Mouse (Mus musculus) forebrain, embryonic 13.5 days (tissue): ENCODE measurements around the gene Ager. TPM values are rescaled to one million over a fixed set of nuclear protein-coding genes. Genes with fewer than 3 reads are reported as not detected.

Experiments used
- ATAC-seq: fragments of 200-750 bp; cut with Nextera tagmentation; 2 replicates; pipeline ENCODE4 v1.8.0; 2017
- H3K27ac ChIP-seq: fragments of 300-500 bp; sonication (generic); 2 replicates; pipeline ENCODE4 v1.5.1; 2015; ENCODE audit warnings: inconsistent platforms, mild to moderate bottlenecking, moderate library complexity
- H3K27me3 ChIP-seq: fragments of 300-500 bp; sonication (generic); 2 replicates; pipeline ENCODE4 v1.6.1; 2015; ENCODE audit warnings: mild to moderate bottlenecking, inconsistent platforms
- H3K36me3 ChIP-seq: fragments of 300-500 bp; sonication (generic); 2 replicates; pipeline ENCODE4 v1.6.1; 2015; ENCODE audit warnings: mild to moderate bottlenecking, inconsistent platforms; ENCODE audit not compliant: poor library complexity, severe bottlenecking
- H3K4me1 ChIP-seq: fragments of 300-500 bp; sonication (generic); 2 replicates; pipeline ENCODE4 v1.6.1; 2015; ENCODE audit warnings: inconsistent platforms
- H3K4me2 ChIP-seq: fragments of 300-500 bp; sonication (generic); 2 replicates; pipeline ENCODE4 v1.6.1; 2015; ENCODE audit warnings: inconsistent platforms, mild to moderate bottlenecking, moderate library complexity
- H3K4me3 ChIP-seq: fragments of 300-500 bp; sonication (generic); 2 replicates; pipeline ENCODE4 v1.5.1; 2015; ENCODE audit warnings: mild to moderate bottlenecking, inconsistent platforms
- H3K9ac ChIP-seq: fragments of 300-500 bp; sonication (generic); 2 replicates; pipeline ENCODE4 v1.6.1; 2015; ENCODE audit warnings: mild to moderate bottlenecking, inconsistent platforms
- H3K9me3 ChIP-seq: fragments of 300-500 bp; sonication (generic); replicated peaks from 2 replicates; pipeline ENCODE4 v1.6.1; 2016; ENCODE audit warnings: inconsistent platforms
- WGBS: fragments of 180-500 bp; shearing (Covaris S2); methylation state at CpG from one replicate; pipeline ENCODE4 v1.1.7; 2015; 5-methylcytosine and 5-hydroxymethylcytosine counted together
- polyA plus RNA-seq: library from polyadenylated mRNA; unstranded; fragments of >200 nt; fragmentation: Nextera tagmentation; extraction: Ambion mirVana; gene quantifications from 2 replicates; pipeline ENCODE4 v1.2.1, GENCODE M21; 2015

Gene Ager
- polyA plus RNA-seq, 1 experiment from 2014 or later, result 2.5 TPM

DNA sequence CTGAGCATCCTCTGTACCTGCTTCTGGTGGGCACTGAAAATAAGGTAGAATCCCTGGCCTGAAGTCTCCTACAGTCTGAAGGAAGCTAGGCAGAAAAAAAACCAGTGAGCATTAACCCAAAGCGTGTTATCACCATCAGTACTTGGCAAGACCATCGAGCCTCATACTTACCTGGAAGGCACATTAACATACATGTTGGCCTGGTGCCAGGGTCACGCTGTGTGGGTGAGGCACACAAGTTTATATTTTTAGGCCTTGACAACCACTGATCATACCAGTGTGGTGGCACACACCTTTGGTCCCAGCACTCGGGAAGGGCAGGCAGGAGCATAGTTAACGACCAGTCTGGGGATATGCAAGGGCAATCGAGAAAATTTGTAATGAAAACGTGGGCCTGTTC lies 10.3 kb downstream of the Ager start:
- no peak for ATAC-seq
- Histone ChIP-seq H3K27me3 (no peaks in the 10 kb centered on the region), H3K27ac (no peak overlapping the region), H3K9me3 (no peaks in the 10 kb centered on the region), H3K4me1 (peaks cover 39% of the 10 kb centered on the region), H3K9ac (no peak overlapping the region), H3K4me2 (no peak overlapping the region), H3K36me3 (peaks cover 36% of the 10 kb centered on the region), H3K4me3 (no peak overlapping the region)
- 87% methylated on average over 7 of the region's 7 CpGs for WGBS

DNA sequence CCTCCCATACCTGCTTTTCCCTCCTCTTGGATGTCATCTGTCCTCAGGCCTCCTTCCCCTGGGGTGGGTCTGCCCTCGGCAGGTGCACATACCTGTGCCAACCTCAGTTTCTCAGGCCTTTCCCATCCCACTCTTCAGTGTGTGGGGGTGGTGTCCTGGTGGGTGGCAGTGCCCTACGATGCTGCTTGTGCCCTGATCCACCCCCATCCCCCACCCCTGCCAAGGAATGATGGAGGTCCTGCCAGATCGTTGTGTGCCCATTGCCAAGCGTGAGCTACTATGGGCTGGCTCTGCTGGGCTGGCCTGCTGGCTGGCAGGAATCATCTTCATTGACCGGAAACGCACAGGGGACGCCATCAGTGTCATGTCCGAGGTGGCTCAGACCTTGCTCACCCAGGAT lies 13.4 kb downstream of the Ager start:
- no peak overlapping the region for H3K4me2 ChIP-seq
- H3K27ac ChIP-seq, result no peak overlapping the region
- WGBS, result 92% methylated on average over 8 of the region's 8 CpGs
- peaks cover 67% of the 10 kb centered on the region for H3K36me3 ChIP-seq
- no peaks in the 10 kb centered on the region for H3K27me3 ChIP-seq
- H3K4me3 ChIP-seq, result no peak overlapping the region
- H3K4me1 ChIP-seq, result peaks cover 28% of the 10 kb centered on the region
- no peaks in the 10 kb centered on the region for H3K9me3 ChIP-seq
- no peak for ATAC-seq
- H3K9ac ChIP-seq, result no peak overlapping the region

DNA sequence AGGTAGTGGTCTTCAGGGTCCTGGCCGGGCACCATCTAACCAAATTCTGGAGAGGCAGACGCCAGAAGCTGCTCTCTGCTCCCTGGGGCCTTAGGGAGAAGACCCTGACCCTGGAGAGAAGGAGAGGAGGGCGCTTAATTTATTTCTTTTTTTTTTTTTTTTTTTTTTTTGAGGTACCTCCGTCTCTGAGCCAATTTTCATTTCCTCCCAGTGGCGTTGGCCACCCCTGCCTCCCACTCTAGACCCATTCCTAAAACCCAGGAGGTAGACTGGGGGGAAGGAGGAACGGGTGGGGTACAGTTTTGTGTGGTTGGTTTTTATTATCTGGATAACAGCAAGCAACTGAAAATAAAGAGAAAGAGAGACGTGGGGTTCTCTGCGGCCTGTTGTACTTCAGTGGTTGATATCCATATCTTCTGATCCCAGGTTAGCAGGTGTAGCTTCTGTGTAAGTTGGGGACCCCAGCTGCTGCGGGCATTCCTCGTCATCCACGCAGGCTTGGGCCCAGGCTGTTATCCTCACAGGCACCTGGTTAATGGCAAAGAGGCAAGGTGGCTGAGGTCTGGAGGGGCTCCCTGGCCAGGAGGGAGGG lies 15.5 kb downstream of the Ager start:
- WGBS, result 88% methylated on average over 11 of the region's 11 CpGs
- Histone ChIP-seq H3K27me3 (no peaks in the 10 kb centered on the region), H3K27ac (no peak overlapping the region), H3K36me3 (peaks cover 80% of the 10 kb centered on the region), H3K4me1 (peaks cover 8% of the 10 kb centered on the region), H3K4me2 (no peak overlapping the region), H3K4me3 (no peak overlapping the region), H3K9me3 (no peaks in the 10 kb centered on the region), H3K9ac (no peak overlapping the region)
- ATAC-seq, result no peak

DNA sequence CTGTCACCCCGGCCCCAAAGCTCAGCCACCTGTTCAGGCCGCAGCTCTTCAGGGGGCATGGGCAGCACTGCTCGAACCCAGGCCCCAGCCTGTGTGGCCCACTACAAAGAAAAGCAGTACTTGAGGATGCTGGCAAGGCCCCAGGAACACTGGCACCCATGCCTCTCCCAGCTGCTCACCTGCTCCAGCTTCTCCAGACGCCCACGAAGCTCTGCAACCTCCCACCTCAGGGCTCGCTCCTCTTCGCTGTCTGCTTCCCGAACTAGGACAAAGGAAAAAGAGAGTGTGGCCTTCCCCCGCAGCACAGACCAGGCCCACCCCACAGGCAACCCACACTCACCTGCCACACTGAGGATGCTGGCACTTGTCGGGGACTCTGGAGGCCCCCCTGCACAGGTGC lies 16.2 kb downstream of the Ager start:
- no peak overlapping the region for H3K27ac ChIP-seq
- H3K4me2 ChIP-seq, result no peak overlapping the region
- WGBS, result 90% methylated on average over 10 of the region's 10 CpGs
- H3K4me3 ChIP-seq, result no peak overlapping the region
- H3K9ac ChIP-seq, result no peak overlapping the region
- ATAC-seq, result no peak
- peaks cover 80% of the 10 kb centered on the region for H3K36me3 ChIP-seq
- no peaks in the 10 kb centered on the region for H3K27me3 ChIP-seq
- no peaks in the 10 kb centered on the region for H3K9me3 ChIP-seq
- H3K4me1 ChIP-seq, result peaks cover 3% of the 10 kb centered on the region; the same call in 1 of the 2 replicates

DNA sequence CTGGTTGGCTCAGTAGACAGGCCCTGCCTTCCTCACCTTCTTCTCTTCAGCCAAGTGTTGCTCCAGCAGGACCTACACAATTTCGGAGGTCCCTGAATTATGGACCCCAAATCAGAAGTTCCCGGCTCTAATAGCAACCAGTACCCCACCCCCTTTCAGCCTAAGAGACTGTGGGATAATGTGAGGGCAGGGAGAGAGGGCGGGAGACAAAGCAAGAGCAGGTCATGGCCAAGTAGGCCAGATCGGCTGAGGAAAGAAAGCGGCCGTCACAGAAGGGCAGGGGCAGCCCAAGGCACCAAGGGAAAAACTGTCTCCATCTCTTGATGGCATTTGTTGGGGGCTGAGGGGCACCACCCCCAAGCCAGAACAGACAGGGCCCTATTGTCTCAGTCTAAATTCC lies 18.2 kb downstream of the Ager start, which contains the start of gene Egfl8:
Egfl8 (minus strand) TSS at position 101 of the 400 bp plus-strand sequence.
- Histone ChIP-seq H3K27ac (no peak within 1 kb of the TSS), H3K4me2 (no peak within 1 kb of the TSS)

DNA sequence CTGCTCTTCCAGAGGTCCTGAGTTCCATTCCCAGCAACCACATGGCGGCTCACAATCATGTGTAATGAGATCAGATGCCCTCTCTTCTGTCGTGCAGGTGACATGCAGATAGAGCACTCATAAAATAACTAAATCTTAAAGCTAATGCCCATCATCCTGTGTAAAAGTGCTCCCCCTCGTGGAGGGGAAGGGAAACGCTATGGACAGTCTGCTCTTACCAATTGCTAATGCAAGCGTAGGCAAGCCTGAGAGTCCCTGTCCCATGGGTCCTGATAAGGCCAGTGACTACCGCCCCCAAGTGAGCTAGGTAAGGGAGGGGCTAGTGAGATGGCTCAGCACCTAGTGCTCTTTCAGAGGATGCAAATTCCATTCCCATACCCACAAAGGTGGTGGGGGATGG lies 21.3 kb downstream of the Ager start:
- Histone ChIP-seq H3K9me3 (no peaks in the 10 kb centered on the region), H3K36me3 (peaks cover 71% of the 10 kb centered on the region), H3K4me3 (no peak overlapping the region), H3K27ac (no peak overlapping the region), H3K9ac (no peak overlapping the region), H3K4me1 (no peaks in the 10 kb centered on the region), H3K4me2 (no peak overlapping the region), H3K27me3 (no peaks in the 10 kb centered on the region)
- peak; percentile 22; the same call in 1 of the 2 replicates for ATAC-seq
- 17% methylated on average over 6 of the region's 6 CpGs for WGBS

More for the DNA sequence above, 18.2 kb downstream of the Ager start, which contains the start of gene Egfl8:
- WGBS, result 70% methylated on average over 6 of the region's 6 CpGs
- Histone ChIP-seq H3K9ac (no peak within 1 kb of the TSS), H3K4me3 (no peak within 1 kb of the TSS), H3K4me1 (no peaks in the 10 kb centered on the region), H3K27me3 (no peaks in the 10 kb centered on the region), H3K9me3 (no peaks in the 10 kb centered on the region), H3K36me3 (peaks cover 71% of the 10 kb centered on the region)
- no peak for ATAC-seq

DNA sequence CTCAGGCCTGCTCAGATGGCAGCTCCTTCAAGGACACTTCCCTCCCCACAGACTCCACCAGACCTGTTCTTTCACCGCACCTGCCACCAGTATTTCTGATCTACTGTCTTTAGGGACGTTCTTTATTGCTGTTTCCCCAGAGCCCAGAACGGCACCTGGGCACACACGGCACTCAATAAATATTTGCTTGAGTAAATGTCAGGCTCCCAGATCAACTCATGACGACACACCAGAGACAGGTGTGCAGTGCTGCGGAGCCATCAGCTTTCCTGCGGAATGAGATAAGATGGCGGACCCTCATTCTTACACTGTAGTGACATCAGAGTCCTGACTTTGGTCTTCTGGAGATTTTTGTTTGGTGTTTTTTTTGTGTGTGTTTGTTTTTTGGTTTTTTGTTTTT lies 23.3 kb downstream of the Ager start:
- 97% methylated on average over 8 of the region's 8 CpGs for WGBS
- no peak overlapping the region for H3K9ac ChIP-seq
- ATAC-seq, result no peak
- H3K27me3 ChIP-seq, result no peaks in the 10 kb centered on the region
- H3K27ac ChIP-seq, result no peak overlapping the region
- peaks cover 61% of the 10 kb centered on the region for H3K36me3 ChIP-seq
- H3K4me3 ChIP-seq, result no peak overlapping the region
- no peak overlapping the region for H3K4me2 ChIP-seq
- no peaks in the 10 kb centered on the region for H3K9me3 ChIP-seq
- H3K4me1 ChIP-seq, result peaks cover 1% of the 10 kb centered on the region

DNA sequence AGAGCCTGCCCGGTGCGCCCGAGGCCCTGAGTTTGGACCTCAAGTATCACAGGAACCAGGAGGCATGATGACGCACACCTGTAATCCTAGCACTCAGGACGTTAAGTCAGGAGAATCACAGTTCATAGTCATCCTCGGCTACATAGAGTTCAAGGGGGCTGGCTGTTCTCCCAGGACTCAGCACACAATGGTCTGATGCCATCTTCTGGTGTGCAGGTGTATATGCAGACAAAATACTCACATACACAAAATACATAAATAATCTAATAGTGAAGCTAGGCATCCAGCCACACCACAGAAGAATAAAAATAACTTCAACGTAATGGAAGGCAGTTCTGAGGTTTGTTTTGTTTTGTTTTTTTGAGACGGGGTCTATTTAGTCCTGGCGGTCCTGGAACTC lies 25.5 kb downstream of the Ager start:
- H3K36me3 ChIP-seq, result peaks cover 44% of the 10 kb centered on the region
- H3K4me2 ChIP-seq, result no peak overlapping the region
- no peak overlapping the region for H3K9ac ChIP-seq
- H3K9me3 ChIP-seq, result no peaks in the 10 kb centered on the region
- H3K4me1 ChIP-seq, result peaks cover 16% of the 10 kb centered on the region
- no peak overlapping the region for H3K4me3 ChIP-seq
- H3K27me3 ChIP-seq, result no peaks in the 10 kb centered on the region
- ATAC-seq, result no peak
- WGBS, result 86% methylated on average over 9 of the region's 9 CpGs
- no peak overlapping the region for H3K27ac ChIP-seq

DNA sequence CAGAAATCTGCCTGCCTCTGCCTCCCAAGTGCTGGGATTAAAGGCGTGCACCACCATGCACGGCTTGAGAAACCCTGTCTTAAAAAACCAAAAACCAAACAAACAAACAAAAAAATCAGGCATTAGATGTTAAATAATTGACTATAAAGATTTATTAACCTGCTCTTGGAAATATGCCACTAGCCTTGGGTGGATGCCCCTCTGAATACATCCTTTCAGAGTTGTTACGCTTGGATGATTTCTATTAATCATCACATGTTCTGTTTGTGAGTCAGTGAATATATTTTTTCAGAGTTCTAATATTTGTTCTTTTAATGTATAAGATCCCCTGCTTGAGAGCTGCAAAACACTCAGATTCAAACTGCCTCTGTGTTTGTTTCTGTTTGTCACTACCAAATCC lies 27.3 kb downstream of the Ager start:
- no peak overlapping the region for H3K27ac ChIP-seq
- 97% methylated on average over 3 of the region's 3 CpGs for WGBS
- no peak overlapping the region for H3K4me3 ChIP-seq
- peaks cover 4% of the 10 kb centered on the region for H3K27me3 ChIP-seq
- H3K9me3 ChIP-seq, result no peaks in the 10 kb centered on the region
- H3K9ac ChIP-seq, result no peak overlapping the region
- H3K4me1 ChIP-seq, result peaks cover 34% of the 10 kb centered on the region
- no peak for ATAC-seq
- no peak overlapping the region for H3K4me2 ChIP-seq
- H3K36me3 ChIP-seq, result peaks cover 44% of the 10 kb centered on the region

DNA sequence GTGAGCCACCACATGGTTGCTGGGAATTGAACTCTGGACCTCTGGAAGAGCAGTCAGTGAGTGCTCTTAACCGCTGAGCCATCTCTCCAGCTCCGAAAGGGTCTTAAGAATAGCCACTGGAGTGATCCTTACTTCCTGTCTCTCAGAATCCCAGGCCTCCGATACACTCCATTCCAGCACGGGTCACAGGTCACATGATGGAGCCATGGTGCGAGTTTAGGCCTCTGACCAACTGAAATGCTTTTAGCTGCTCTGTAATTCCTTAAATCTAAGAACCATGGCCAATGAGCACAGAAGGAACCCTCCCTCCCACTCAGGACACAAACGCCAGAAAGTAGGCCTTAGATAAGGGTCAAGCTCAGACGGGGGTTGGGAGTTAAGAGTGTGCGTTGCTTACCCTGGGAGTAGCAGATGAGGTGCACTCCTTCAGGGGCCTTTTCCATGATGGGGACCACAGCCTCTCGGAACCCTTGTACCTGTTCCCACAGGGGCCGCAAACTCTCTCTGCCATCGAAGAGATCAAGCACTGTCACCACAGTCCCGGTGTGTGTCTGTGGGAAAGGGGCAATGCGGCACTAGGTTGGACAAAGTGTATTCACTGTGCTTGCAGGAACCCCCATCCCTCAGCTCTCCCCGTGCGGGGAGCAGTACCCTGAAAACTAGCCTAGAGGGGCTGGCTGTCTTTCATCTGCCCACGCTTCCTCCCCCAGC lies 28.6 kb downstream of the Ager start:
- Histone ChIP-seq H3K9me3 (no peaks in the 10 kb centered on the region), H3K9ac (peak overlapping the region; percentile 80), H3K4me2 (peak overlapping the region; percentile 93), H3K27ac (peak overlapping the region; percentile 88), H3K27me3 (peaks cover 17% of the 10 kb centered on the region), H3K4me3 (peak overlapping the region; percentile 81), H3K36me3 (peaks cover 38% of the 10 kb centered on the region), H3K4me1 (peaks cover 47% of the 10 kb centered on the region)
- ATAC-seq, result no peak
- 53% methylated on average over 16 of the region's 16 CpGs for WGBS

DNA sequence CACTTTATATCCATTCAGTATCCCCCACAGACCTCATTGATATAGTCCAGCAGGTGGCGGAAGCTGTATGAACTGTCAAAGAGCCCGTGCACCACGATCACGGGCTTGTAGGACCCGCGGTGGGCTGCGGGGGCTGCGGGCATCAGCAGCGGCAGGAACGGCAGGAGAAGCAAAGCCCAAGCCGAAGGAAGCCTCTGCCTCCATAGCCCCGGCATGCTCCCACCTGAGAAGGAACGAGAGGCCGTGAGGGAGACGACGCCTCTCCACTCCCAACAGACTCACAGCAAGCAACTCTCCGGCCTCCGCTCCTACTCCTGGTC lies 29.1 kb downstream of the Ager start:
- Histone ChIP-seq H3K9ac (peak overlapping the region; percentile 80), H3K9me3 (no peaks in the 10 kb centered on the region), H3K27ac (peak overlapping the region; percentile 88), H3K36me3 (peaks cover 32% of the 10 kb centered on the region), H3K27me3 (peaks cover 22% of the 10 kb centered on the region), H3K4me3 (peak overlapping the region; percentile 81), H3K4me1 (peaks cover 52% of the 10 kb centered on the region), H3K4me2 (peak overlapping the region; percentile 93)
- WGBS, result 2% methylated on average over 18 of the region's 18 CpGs
- ATAC-seq, result peak; percentile 8; the same call in 1 of the 2 replicates

DNA sequence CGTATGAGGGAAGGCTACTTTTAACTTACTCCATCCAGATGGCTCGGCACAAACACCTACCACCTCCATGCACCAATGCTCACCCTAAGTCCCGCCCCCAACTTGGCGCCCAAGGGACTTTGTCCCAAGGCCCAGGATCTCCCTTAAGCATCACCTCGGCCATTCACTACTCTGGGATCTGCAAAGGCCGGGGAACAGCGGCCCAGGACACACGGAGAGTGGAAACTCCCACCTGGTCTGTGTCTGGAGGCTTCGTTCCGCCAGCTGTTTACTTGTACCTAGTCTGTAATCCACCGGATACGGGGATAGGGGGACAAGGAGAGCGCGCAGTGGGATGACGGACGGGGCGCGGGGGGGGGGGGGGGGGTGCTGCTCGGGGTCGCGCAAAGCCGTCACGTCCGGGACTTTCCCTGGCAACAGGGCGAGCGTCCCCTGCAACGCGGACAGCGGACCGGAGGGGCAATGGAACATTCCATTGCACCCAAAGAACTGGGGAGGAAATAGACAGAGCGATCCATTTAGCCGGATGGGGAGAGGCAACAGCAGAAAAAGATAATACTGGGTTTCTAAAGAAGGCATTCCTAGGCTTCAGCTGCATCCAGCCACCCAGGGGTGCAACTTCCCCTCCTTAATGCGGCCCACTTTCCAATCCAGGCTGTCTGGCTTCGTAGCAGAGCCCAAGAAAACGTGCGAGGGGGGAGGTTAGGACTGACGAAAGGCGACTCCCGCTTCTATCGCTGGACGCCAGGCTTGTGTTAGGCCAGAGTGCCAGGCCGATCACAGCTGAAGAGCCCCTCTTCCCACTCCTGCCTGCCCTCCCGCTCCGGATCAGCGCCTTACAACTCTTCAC lies 29.7 kb downstream of the Ager start:
- H3K27me3 ChIP-seq, result peaks cover 28% of the 10 kb centered on the region
- peak; percentile 71 for ATAC-seq
- H3K9me3 ChIP-seq, result no peaks in the 10 kb centered on the region
- peak overlapping the region; percentile 80 for H3K9ac ChIP-seq
- H3K27ac ChIP-seq, result peak overlapping the region; percentile 88
- peak overlapping the region; percentile 93 for H3K4me2 ChIP-seq
- peaks cover 58% of the 10 kb centered on the region for H3K4me1 ChIP-seq
- peaks cover 27% of the 10 kb centered on the region for H3K36me3 ChIP-seq
- H3K4me3 ChIP-seq, result peak overlapping the region; percentile 81
- 1% methylated on average over 36 of the region's 45 CpGs for WGBS
